Mouse (Mus musculus): ENCODE data around the gene Pmfbp1.

DNA sequence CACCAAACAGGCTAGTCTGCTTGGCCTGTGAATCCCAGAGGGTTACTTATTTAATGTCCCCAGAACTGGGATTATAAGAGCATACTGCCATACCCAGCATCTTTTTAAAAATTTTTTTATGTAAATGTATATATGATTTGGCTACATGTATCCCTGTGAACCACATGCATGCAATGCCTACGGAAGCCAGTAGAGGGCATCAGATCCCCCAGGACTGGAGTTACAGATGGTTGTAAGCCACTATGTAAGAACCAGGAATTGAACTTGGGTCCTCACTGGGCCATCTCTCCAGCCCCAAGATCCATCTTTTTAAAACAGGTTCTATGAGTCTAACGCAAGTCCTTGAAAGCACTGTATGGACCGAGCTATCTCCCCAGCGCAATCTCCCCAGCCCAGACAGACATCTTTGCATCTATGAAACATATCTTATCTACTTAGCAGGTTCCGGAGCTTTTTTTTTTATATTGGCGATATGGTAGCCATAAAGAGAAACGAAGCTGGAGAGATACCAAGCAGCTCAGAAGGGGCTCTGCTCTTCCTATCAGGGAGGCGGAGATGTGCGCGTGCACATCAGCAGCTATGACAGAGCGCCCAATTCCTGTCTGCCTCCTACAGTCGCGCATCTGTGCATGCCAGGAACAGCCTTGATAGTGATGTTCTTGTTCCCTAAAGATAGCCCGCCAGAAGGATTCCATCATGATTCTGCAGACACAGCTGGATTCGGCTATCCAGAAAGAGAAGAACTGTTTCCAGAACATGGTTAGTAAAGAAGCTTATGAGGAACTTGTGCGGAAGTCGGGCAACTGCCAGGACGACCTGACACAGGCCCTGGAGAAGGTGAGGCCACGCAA, 41.5 kb downstream of the Pmfbp1 start:
- peak; percentile 73 to 91 for TF ChIP-seq CTCF (conservative IDR thresholded peaks at IDR 0.05 in 1 of 2, IDR thresholded peaks at IDR 0.05 in 1 of 2; ENCODE audit: low read depth in 2 of 2, low read length in 2 of 2)
- TF ChIP-seq MEF2A (IDR thresholded peaks at IDR 0.05; ENCODE audit: borderline replicate concordance, low read depth, low read length), result no peak
- TF ChIP-seq POLR2A (IDR thresholded peaks at IDR 0.05; ENCODE audit: low read depth, low read length), result no peak
- TF ChIP-seq ETS1 (conservative IDR thresholded peaks at IDR 0.05; ENCODE audit: low read depth, low read length), result no peak
- TF ChIP-seq EP300 (IDR thresholded peaks at IDR 0.05; ENCODE audit: low read length), result no peak
- no peak for TF ChIP-seq MAZ (IDR thresholded peaks at IDR 0.05; ENCODE audit: low read depth, low read length)
